Mouse (Mus musculus): ENCODE measurements at regions not wholly inside any gene's neighbourhood (a gene's known extent, or its start where the extent isn't known, plus 50 kb on each side); places are given as distances from the start of the nearest gene placed in this dataset.

- TF ChIP-seq CTCF (IDR thresholded peaks at IDR 0.05) (no peak), EP300 (IDR thresholded peaks at IDR 0.05) (no peak)
Observed at GRCm38 (mm10) chr9:68083341-68083740, 243.1 kb downstream of the Vps13c start.

Measured in lung, postnatal 0 days (tissue).